Mouse (Mus musculus) midbrain, embryonic 13.5 days (tissue): ENCODE measurements around the gene Figla. TPM values are rescaled to one million over a fixed set of nuclear protein-coding genes. Genes with fewer than 3 reads are reported as not detected.

Experiments
- ATAC-seq: fragments of 200-750 bp; cut with Nextera tagmentation; 2 replicates; pipeline ENCODE4 v1.8.0; 2017; ENCODE audit warnings: mild to moderate bottlenecking, moderate TSS enrichment, moderate library complexity
- H3K27ac ChIP-seq: fragments of 300-500 bp; sonication (generic); 2 replicates; pipeline ENCODE4 v1.5.1; 2015; ENCODE audit warnings: inconsistent platforms, mild to moderate bottlenecking, moderate library complexity
- H3K27me3 ChIP-seq: fragments of 300-500 bp; sonication (generic); 2 replicates; pipeline ENCODE4 v1.6.1; 2015; ENCODE audit warnings: mild to moderate bottlenecking, inconsistent platforms
- H3K36me3 ChIP-seq: fragments of 300-500 bp; sonication (generic); 2 replicates; pipeline ENCODE4 v1.6.1; 2015; ENCODE audit warnings: mild to moderate bottlenecking, inconsistent platforms
- H3K4me1 ChIP-seq: fragments of 300-500 bp; sonication (generic); replicated peaks from 2 replicates; pipeline ENCODE4 v1.6.1; 2015; ENCODE audit warnings: inconsistent platforms
- H3K4me2 ChIP-seq: fragments of 300-500 bp; sonication (generic); replicated peaks from 2 replicates; pipeline ENCODE4 v1.6.1; 2015; ENCODE audit warnings: moderate library complexity, mild to moderate bottlenecking, inconsistent platforms
- H3K4me3 ChIP-seq: fragments of 300-500 bp; sonication (generic); replicated peaks from 2 replicates; pipeline ENCODE4 v1.5.1; 2015; ENCODE audit warnings: mild to moderate bottlenecking, inconsistent platforms
- H3K9ac ChIP-seq: fragments of 300-500 bp; sonication (generic); replicated peaks from 2 replicates; pipeline ENCODE4 v1.6.1; 2015; ENCODE audit warnings: mild to moderate bottlenecking, inconsistent platforms
- H3K9me3 ChIP-seq: fragments of 300-500 bp; sonication (generic); 2 replicates; pipeline ENCODE4 v1.6.1; 2016; ENCODE audit warnings: mild to moderate bottlenecking, inconsistent platforms
- WGBS: fragments of 180-500 bp; shearing (Covaris S2); methylation state at CpG from one replicate; pipeline ENCODE4 v1.1.7; 2015; 5-methylcytosine and 5-hydroxymethylcytosine counted together
- polyA plus RNA-seq: library from polyadenylated mRNA; unstranded; fragments of >200 nt; fragmentation: Nextera tagmentation; extraction: Ambion mirVana; gene quantifications from 2 replicates; pipeline ENCODE4 v1.2.1, GENCODE M21; 2015

Figla gene
- polyA plus RNA-seq, 1 experiment from 2014 or later: not detected

- H3K27ac ChIP-seq: peak overlapping the region; percentile 98
- no peaks in the 10 kb centered on the region for H3K36me3 ChIP-seq
- H3K4me1 ChIP-seq: peaks cover 92% of the 10 kb centered on the region
- H3K9ac ChIP-seq: 0 out of 2 replicates have a peak overlapping the region, but pooled peaks have one; percentile 14
- no peak overlapping the region for H3K4me3 ChIP-seq
- ATAC-seq: no peak
- 93% methylated on average over 3 of the region's 3 CpGs for WGBS
- H3K27me3 ChIP-seq: no peaks in the 10 kb centered on the region
- H3K4me2 ChIP-seq: peak overlapping the region; percentile 51
- H3K9me3 ChIP-seq: no peaks in the 10 kb centered on the region
Measured at GRCm38 (mm10) chr6:86060170-86060569, 44.2 kb downstream of the Figla start.

GRCm38 (mm10) chr6:86062226-86062625 lies 46.3 kb downstream of the Figla start:
- no peaks in the 10 kb centered on the region for H3K9me3 ChIP-seq
- no peaks in the 10 kb centered on the region for H3K27me3 ChIP-seq
- H3K36me3 ChIP-seq: no peaks in the 10 kb centered on the region
- H3K27ac ChIP-seq: peak overlapping the region; percentile 90
- H3K4me1 ChIP-seq: peaks cover 100% of the 10 kb centered on the region
- H3K9ac ChIP-seq: 0 out of 2 replicates have a peak overlapping the region, but pooled peaks have one; percentile 8
- peak overlapping the region; percentile 11; the same call in 1 of the 2 replicates for H3K4me2 ChIP-seq
- 59% methylated on average over 5 of the region's 5 CpGs for WGBS
- H3K4me3 ChIP-seq: no peak overlapping the region
- ATAC-seq: no peak

- Histone ChIP-seq H3K4me2 (peak overlapping the region; percentile 11; the same call in 1 of the 2 replicates), H3K9ac (0 out of 2 replicates have a peak overlapping the region, but pooled peaks have one; percentile 8), H3K9me3 (no peaks in the 10 kb centered on the region), H3K27me3 (no peaks in the 10 kb centered on the region), H3K4me1 (peaks cover 99% of the 10 kb centered on the region), H3K4me3 (no peak overlapping the region), H3K36me3 (no peaks in the 10 kb centered on the region), H3K27ac (peak overlapping the region; percentile 90)
- ATAC-seq: no peak
- 57% methylated on average over 2 of the region's 2 CpGs for WGBS
Measured at GRCm38 (mm10) chr6:86062684-86063083, 46.7 kb downstream of the Figla start.

GRCm38 (mm10) chr6:86064318-86065016 lies 48.5 kb downstream of the Figla start:
- H3K4me3 ChIP-seq: no peak overlapping the region
- H3K36me3 ChIP-seq: no peaks in the 10 kb centered on the region
- 8% methylated on average over 6 of the region's 6 CpGs for WGBS
- H3K9me3 ChIP-seq: no peaks in the 10 kb centered on the region
- no peak overlapping the region for H3K9ac ChIP-seq
- ATAC-seq: peak; percentile 86
- peak overlapping the region; percentile 90 for H3K27ac ChIP-seq
- no peaks in the 10 kb centered on the region for H3K27me3 ChIP-seq
- peaks cover 96% of the 10 kb centered on the region for H3K4me1 ChIP-seq
- peak overlapping the region; percentile 25 for H3K4me2 ChIP-seq

- 82% methylated on average over 6 of the region's 6 CpGs for WGBS
- peak overlapping the region; percentile 90; the same call in 1 of the 2 replicates for H3K27ac ChIP-seq
Measured at GRCm38 (mm10) chr6:86066727-86067126, 50.8 kb downstream of the Figla start.

GRCm38 (mm10) chr6:86067145-86067544 lies 51.2 kb downstream of the Figla start:
- H3K27ac ChIP-seq: 0 out of 2 replicates have a peak overlapping the region, but pooled peaks have one; percentile 40
- H3K9ac ChIP-seq: no peak overlapping the region
- H3K27me3 ChIP-seq: no peaks in the 10 kb centered on the region
- no peak for ATAC-seq
- no peak overlapping the region for H3K4me3 ChIP-seq
- WGBS: 40% methylated on average over 5 of the region's 5 CpGs
- H3K9me3 ChIP-seq: no peaks in the 10 kb centered on the region
- peaks cover 90% of the 10 kb centered on the region for H3K4me1 ChIP-seq
- no peaks in the 10 kb centered on the region for H3K36me3 ChIP-seq
- H3K4me2 ChIP-seq: no peak overlapping the region

More at GRCm38 (mm10) chr6:86066727-86067126, 50.8 kb downstream of the Figla start:
- Histone ChIP-seq H3K4me2 (no peak overlapping the region), H3K4me3 (no peak overlapping the region), H3K36me3 (no peaks in the 10 kb centered on the region), H3K9ac (no peak overlapping the region), H3K4me1 (peaks cover 91% of the 10 kb centered on the region), H3K9me3 (no peaks in the 10 kb centered on the region), H3K27me3 (no peaks in the 10 kb centered on the region)
- no peak for ATAC-seq

GRCm38 (mm10) chr6:86069009-86069408 lies 53.0 kb downstream of the Figla start:
- Histone ChIP-seq H3K27ac (peak overlapping the region; percentile 51; the same call in 1 of the 2 replicates), H3K27me3 (no peaks in the 10 kb centered on the region), H3K4me2 (no peak overlapping the region), H3K9ac (no peak overlapping the region; the same call in 1 of the 2 replicates), H3K4me3 (no peak overlapping the region), H3K4me1 (peaks cover 88% of the 10 kb centered on the region), H3K36me3 (no peaks in the 10 kb centered on the region), H3K9me3 (no peaks in the 10 kb centered on the region)
- no peak for ATAC-seq
- 73% methylated on average over 5 of the region's 5 CpGs for WGBS

GRCm38 (mm10) chr6:86069856-86070255 lies 53.9 kb downstream of the Figla start:
- 88% methylated on average over 3 of the region's 3 CpGs for WGBS
- no peaks in the 10 kb centered on the region for H3K36me3 ChIP-seq

GRCm38 (mm10) chr6:86070277-86070676 lies 54.3 kb downstream of the Figla start:
- Histone ChIP-seq H3K36me3 (no peaks in the 10 kb centered on the region), H3K4me1 (peaks cover 88% of the 10 kb centered on the region), H3K4me3 (no peak overlapping the region), H3K9me3 (no peaks in the 10 kb centered on the region), H3K27me3 (no peaks in the 10 kb centered on the region), H3K9ac (no peak overlapping the region), H3K27ac (no peak overlapping the region), H3K4me2 (no peak overlapping the region)
- 82% methylated on average over 7 of the region's 7 CpGs for WGBS
- ATAC-seq: no peak

More at GRCm38 (mm10) chr6:86069856-86070255, 53.9 kb downstream of the Figla start:
- Histone ChIP-seq H3K9ac (no peak overlapping the region), H3K9me3 (no peaks in the 10 kb centered on the region), H3K27ac (peak overlapping the region; percentile 1; the same call in 1 of the 2 replicates), H3K27me3 (no peaks in the 10 kb centered on the region), H3K4me2 (no peak overlapping the region), H3K4me1 (peaks cover 88% of the 10 kb centered on the region), H3K4me3 (no peak overlapping the region)
- ATAC-seq: no peak

Other genes with a start within 250 kb of the Figla start
- gene Nat8f6, start 195.2 kb upstream of the Figla start, polyA plus RNA-seq: not detected in 2 replicates
- 0.22 TPM in 1 of 2 replicates, not detected in the other for gene Nat8f5, start 195.2 kb upstream of the Figla start, polyA plus RNA-seq
- not detected in 2 replicates for gene Nat8, start 184.1 kb upstream of the Figla start, polyA plus RNA-seq
- not detected in 2 replicates for gene Nat8f2, start 147.0 kb upstream of the Figla start, polyA plus RNA-seq
- gene Nat8f4, start 111.3 kb upstream of the Figla start, polyA plus RNA-seq: 7.0 TPM in 2 replicates
- gene Tprkb, start 104.3 kb upstream of the Figla start, polyA plus RNA-seq: 41.0 and 52.0 TPM in 2 replicates
- gene Nat8f1, start 100.5 kb upstream of the Figla start, polyA plus RNA-seq: 14.0 and 15.7 TPM in 2 replicates
- gene Dusp11, start 54.5 kb upstream of the Figla start, polyA plus RNA-seq: 50.9 and 51.3 TPM in 2 replicates
- 200 and 208 TPM in 2 replicates for gene Add2, start 12.5 kb downstream of the Figla start, polyA plus RNA-seq
- 3.8 TPM in 2 replicates for gene Tgfa, start 179.1 kb downstream of the Figla start, polyA plus RNA-seq